Mouse (Mus musculus) neural tube, embryonic 12.5 days (tissue): Measurements from ENCODE around the gene Slc1a2. TPM values are rescaled to one million over a fixed set of nuclear protein-coding genes. Genes with fewer than 3 reads are reported as not detected.

Experiments
- ATAC-seq: fragments of 200-750 bp; cut with Nextera tagmentation; 2 replicates; pipeline ENCODE4 v1.8.0; 2017; ENCODE audit warnings: low read depth, mild to moderate bottlenecking, moderate TSS enrichment, moderate library complexity; ENCODE audit not compliant: low FRiP score
- H3K27ac ChIP-seq: fragments of 300-500 bp; sonication (generic); 2 replicates; pipeline ENCODE4 v1.5.1; 2016
- H3K27me3 ChIP-seq: fragments of 300-500 bp; sonication (generic); replicated peaks from 2 replicates; pipeline ENCODE4 v1.6.1; 2016; ENCODE audit warnings: mild to moderate bottlenecking
- H3K36me3 ChIP-seq: fragments of 300-500 bp; sonication (generic); 2 replicates; pipeline ENCODE4 v1.6.1; 2016; ENCODE audit warnings: mild to moderate bottlenecking
- H3K4me1 ChIP-seq: fragments of 300-500 bp; sonication (generic); 2 replicates; pipeline ENCODE4 v1.6.1; 2016
- H3K4me2 ChIP-seq: fragments of 300-500 bp; sonication (generic); replicated peaks from 2 replicates; pipeline ENCODE4 v1.6.1; 2016; ENCODE audit warnings: mild to moderate bottlenecking
- H3K4me3 ChIP-seq: fragments of 300-500 bp; sonication (generic); 2 replicates; pipeline ENCODE4 v1.5.1; 2016
- H3K9ac ChIP-seq: fragments of 300-500 bp; sonication (generic); 2 replicates; pipeline ENCODE4 v1.6.1; 2016; ENCODE audit warnings: mild to moderate bottlenecking
- H3K9me3 ChIP-seq: fragments of 300-500 bp; sonication (generic); 2 replicates; pipeline ENCODE4 v1.6.1; 2016; ENCODE audit warnings: mild to moderate bottlenecking
- WGBS: fragments of 180-500 bp; shearing (Covaris S2); methylation state at CpG from one replicate; pipeline ENCODE4 v1.1.7; 2016; 5-methylcytosine and 5-hydroxymethylcytosine counted together
- polyA plus RNA-seq: library from polyadenylated mRNA; unstranded; fragments of >200 nt; fragmentation: Nextera tagmentation; extraction: Ambion mirVana; gene quantifications from 2 replicates; pipeline ENCODE4 v1.2.1, GENCODE M21; 2016

Slc1a2 gene
- polyA plus RNA-seq, 1 experiment from 2014 or later = 16.2 TPM

GRCm38 (mm10) chr2:102812756-102813155, 154.3 kb downstream of the Slc1a2 start:
- Histone ChIP-seq H3K27ac (no peak overlapping the region), H3K9ac (no peak overlapping the region), H3K4me3 (no peak overlapping the region), H3K9me3 (no peaks in the 10 kb centered on the region), H3K4me2 (no peak overlapping the region), H3K36me3 (no peaks in the 10 kb centered on the region), H3K4me1 (no peaks in the 10 kb centered on the region), H3K27me3 (no peaks in the 10 kb centered on the region)
- no peak for ATAC-seq
- WGBS = 78% methylated on average over 4 of the region's 4 CpGs

- Histone ChIP-seq H3K4me3 (no peak overlapping the region), H3K4me2 (no peak overlapping the region), H3K36me3 (no peaks in the 10 kb centered on the region), H3K27ac (no peak overlapping the region), H3K9ac (no peak overlapping the region), H3K9me3 (no peaks in the 10 kb centered on the region), H3K4me1 (peaks cover 6% of the 10 kb centered on the region), H3K27me3 (no peaks in the 10 kb centered on the region)
- ATAC-seq = no peak
- WGBS = 62% methylated on average over 6 of the region's 6 CpGs
Observed at GRCm38 (mm10) chr2:102815289-102815809, 156.9 kb downstream of the Slc1a2 start.

- no peaks in the 10 kb centered on the region for H3K27me3 ChIP-seq
- H3K4me3 ChIP-seq = no peak overlapping the region
- H3K4me2 ChIP-seq = no peak overlapping the region
- 0 out of 2 replicates have a peak overlapping the region, but pooled peaks have one; percentile 18 for H3K9ac ChIP-seq
- WGBS = 26% methylated on average over 5 of the region's 5 CpGs
- peaks cover 14% of the 10 kb centered on the region for H3K4me1 ChIP-seq
- no peaks in the 10 kb centered on the region for H3K9me3 ChIP-seq
- 0 out of 2 replicates have a peak, but pooled peaks have one; percentile 56 for ATAC-seq
- no peak overlapping the region for H3K27ac ChIP-seq
- no peaks in the 10 kb centered on the region for H3K36me3 ChIP-seq
Observed at GRCm38 (mm10) chr2:102820225-102820711, 161.8 kb downstream of the Slc1a2 start.

DNA sequence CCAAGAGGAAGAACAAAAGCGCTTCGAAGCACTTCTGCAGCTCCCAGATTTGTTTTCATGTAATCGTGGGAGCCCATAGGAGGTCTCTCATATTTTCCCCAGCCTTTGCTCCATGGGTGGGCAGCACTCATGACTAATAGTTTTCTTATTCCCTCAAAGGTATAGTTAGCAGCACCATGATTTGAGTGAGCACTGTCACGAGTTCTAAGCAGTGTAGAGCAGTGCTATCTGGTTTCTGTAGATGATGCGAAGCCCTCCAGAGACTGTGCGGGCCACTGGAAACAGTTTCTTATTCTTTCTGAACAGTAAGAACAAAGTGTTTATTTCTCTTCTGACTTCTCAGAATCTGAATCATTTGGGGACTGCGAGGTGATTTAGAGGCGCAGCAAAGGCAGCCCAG, 162.3 kb downstream of the Slc1a2 start:
- no peak overlapping the region for H3K27ac ChIP-seq
- WGBS = 72% methylated on average over 8 of the region's 8 CpGs
- ATAC-seq = no peak

DNA sequence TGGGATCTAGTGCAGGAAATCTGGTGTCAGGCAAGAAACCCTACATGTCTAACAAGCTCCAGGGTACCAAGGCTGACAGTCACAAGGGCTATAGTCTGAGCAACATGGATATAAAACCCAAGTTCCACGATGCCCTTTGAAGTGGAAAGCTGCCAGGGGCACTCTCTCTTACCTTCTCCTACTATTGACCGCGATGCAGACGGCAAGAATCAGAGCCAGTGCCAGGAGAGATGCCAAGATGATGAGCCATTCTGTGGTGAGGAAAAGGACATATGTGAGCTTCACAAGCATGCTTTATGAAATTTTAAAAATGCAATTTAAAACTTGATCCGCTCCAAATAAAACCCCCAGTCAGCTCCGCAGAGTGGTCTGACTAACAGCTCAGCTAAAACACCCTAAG, 163.6 kb downstream of the Slc1a2 start:
- no peak overlapping the region for H3K4me3 ChIP-seq
- ATAC-seq = no peak
- H3K4me1 ChIP-seq = peaks cover 14% of the 10 kb centered on the region
- H3K9ac ChIP-seq = no peak overlapping the region
- 92% methylated on average over 6 of the region's 6 CpGs for WGBS
- H3K27ac ChIP-seq = no peak overlapping the region
- H3K9me3 ChIP-seq = no peaks in the 10 kb centered on the region
- no peaks in the 10 kb centered on the region for H3K27me3 ChIP-seq
- no peak overlapping the region for H3K4me2 ChIP-seq
- no peaks in the 10 kb centered on the region for H3K36me3 ChIP-seq

More for the DNA sequence above, 162.3 kb downstream of the Slc1a2 start:
- Histone ChIP-seq H3K36me3 (no peaks in the 10 kb centered on the region), H3K4me1 (peaks cover 14% of the 10 kb centered on the region), H3K4me3 (no peak overlapping the region), H3K27me3 (no peaks in the 10 kb centered on the region), H3K9me3 (no peaks in the 10 kb centered on the region), H3K9ac (no peak overlapping the region), H3K4me2 (no peak overlapping the region)

DNA sequence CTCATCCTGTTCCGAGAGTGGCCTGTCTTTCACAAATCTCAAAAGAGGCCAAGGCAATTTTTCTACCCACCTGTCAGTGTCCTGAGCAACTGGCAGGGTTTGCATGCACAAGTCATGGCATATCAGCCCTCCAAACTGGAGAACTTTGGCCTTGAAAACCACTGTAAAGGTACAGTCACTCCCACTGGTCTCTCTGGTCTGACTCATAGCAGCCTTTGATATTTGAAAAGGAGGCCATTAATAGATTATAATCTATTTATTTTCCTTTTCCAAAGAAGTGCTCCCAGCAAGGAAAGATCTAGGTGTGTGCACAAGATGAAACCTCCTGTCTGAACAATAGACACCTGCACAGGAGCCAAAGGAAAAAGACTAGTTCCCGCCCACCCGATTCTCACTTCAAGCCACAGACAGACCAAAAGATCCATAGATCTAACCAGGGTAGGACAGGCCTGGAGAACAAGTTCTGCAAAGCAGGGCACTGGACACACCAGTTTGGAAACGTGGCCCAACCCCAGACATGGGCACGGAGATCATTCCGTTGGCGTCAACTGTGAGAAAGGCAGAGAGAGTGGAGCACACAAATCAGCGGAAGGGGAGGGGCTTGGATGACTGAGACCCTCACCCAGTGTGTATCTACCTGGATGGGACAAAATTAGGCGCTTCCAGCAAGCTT, 167.6 kb downstream of the Slc1a2 start:
- ATAC-seq = no peak
- H3K27me3 ChIP-seq = no peaks in the 10 kb centered on the region
- H3K27ac ChIP-seq = no peak overlapping the region
- no peaks in the 10 kb centered on the region for H3K4me1 ChIP-seq
- H3K4me2 ChIP-seq = no peak overlapping the region
- H3K4me3 ChIP-seq = no peak overlapping the region
- 86% methylated on average over 9 of the region's 9 CpGs for WGBS
- no peak overlapping the region for H3K9ac ChIP-seq
- no peaks in the 10 kb centered on the region for H3K36me3 ChIP-seq
- H3K9me3 ChIP-seq = no peaks in the 10 kb centered on the region

DNA sequence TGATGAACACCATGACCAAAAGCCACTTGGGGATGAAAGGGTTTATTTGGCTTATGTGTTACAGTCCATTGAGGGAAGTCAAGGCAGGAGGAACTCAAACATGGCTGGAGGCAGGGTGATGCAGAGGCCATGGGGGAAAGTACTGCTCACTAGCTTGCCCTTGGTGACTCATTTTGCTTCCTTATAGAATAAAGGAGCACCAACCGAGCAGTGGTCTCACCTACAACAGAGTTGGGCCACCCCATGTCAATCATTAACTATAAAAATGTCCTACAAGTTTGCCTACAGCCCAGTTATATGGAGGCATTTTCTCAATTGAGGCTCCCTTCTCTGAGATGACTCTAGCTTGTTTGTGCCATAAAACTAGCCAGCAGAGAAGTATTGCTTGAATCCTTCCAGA, 169.4 kb downstream of the Slc1a2 start:
- H3K27me3 ChIP-seq = no peaks in the 10 kb centered on the region
- no peak for ATAC-seq
- no peak overlapping the region for H3K4me3 ChIP-seq
- no peaks in the 10 kb centered on the region for H3K4me1 ChIP-seq
- 50% methylated on average over 1 of the region's 1 CpGs for WGBS
- H3K9me3 ChIP-seq = no peaks in the 10 kb centered on the region
- no peak overlapping the region for H3K9ac ChIP-seq
- no peaks in the 10 kb centered on the region for H3K36me3 ChIP-seq
- no peak overlapping the region for H3K27ac ChIP-seq
- H3K4me2 ChIP-seq = no peak overlapping the region

DNA sequence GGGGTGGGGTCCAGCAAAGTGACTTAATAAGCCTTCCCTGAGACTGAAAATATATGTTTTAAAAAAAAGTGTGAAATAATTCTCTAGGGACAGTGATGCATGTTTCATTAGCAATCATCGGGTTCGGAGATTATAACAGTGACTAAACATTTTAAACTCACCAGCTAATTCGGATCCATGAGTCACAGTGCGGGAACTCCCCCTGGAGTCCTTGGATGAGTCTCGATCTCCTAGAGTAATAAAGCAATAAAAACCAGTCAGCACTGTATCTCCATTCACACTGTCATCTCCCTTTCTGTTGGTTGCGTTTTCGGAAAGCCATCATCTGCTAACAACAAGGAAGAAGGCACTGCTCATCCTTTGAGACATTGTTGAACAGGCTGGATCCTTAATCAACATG, 169.9 kb downstream of the Slc1a2 start:
- 52% methylated on average over 7 of the region's 7 CpGs for WGBS
- no peak overlapping the region for H3K4me2 ChIP-seq
- no peaks in the 10 kb centered on the region for H3K9me3 ChIP-seq
- H3K27me3 ChIP-seq = no peaks in the 10 kb centered on the region
- H3K36me3 ChIP-seq = no peaks in the 10 kb centered on the region
- no peaks in the 10 kb centered on the region for H3K4me1 ChIP-seq
- ATAC-seq = no peak
- H3K4me3 ChIP-seq = no peak overlapping the region
- no peak overlapping the region for H3K27ac ChIP-seq
- H3K9ac ChIP-seq = no peak overlapping the region

- H3K27ac ChIP-seq = no peak overlapping the region
Observed at GRCm38 (mm10) chr2:102829201-102829600, 170.7 kb downstream of the Slc1a2 start.

GRCm38 (mm10) chr2:102831547-102831946, 173.1 kb downstream of the Slc1a2 start:
- no peak overlapping the region for H3K4me2 ChIP-seq
- no peaks in the 10 kb centered on the region for H3K27me3 ChIP-seq
- no peak overlapping the region for H3K9ac ChIP-seq
- H3K9me3 ChIP-seq = no peaks in the 10 kb centered on the region
- H3K27ac ChIP-seq = no peak overlapping the region
- no peaks in the 10 kb centered on the region for H3K4me1 ChIP-seq
- no peaks in the 10 kb centered on the region for H3K36me3 ChIP-seq
- ATAC-seq = no peak
- H3K4me3 ChIP-seq = no peak overlapping the region

More at GRCm38 (mm10) chr2:102829201-102829600, 170.7 kb downstream of the Slc1a2 start:
- Histone ChIP-seq H3K4me1 (no peaks in the 10 kb centered on the region), H3K27me3 (no peaks in the 10 kb centered on the region), H3K36me3 (no peaks in the 10 kb centered on the region), H3K4me3 (no peak overlapping the region), H3K9me3 (no peaks in the 10 kb centered on the region), H3K4me2 (no peak overlapping the region), H3K9ac (no peak overlapping the region)
- WGBS = 82% methylated on average over 3 of the region's 3 CpGs
- ATAC-seq = no peak

- H3K4me2 ChIP-seq = no peak overlapping the region
- no peaks in the 10 kb centered on the region for H3K36me3 ChIP-seq
- H3K27me3 ChIP-seq = no peaks in the 10 kb centered on the region
- no peak overlapping the region for H3K27ac ChIP-seq
- ATAC-seq = peak; percentile 48; the same call in 1 of the 2 replicates
- H3K9me3 ChIP-seq = no peaks in the 10 kb centered on the region
- no peak overlapping the region for H3K4me3 ChIP-seq
- no peaks in the 10 kb centered on the region for H3K4me1 ChIP-seq
- WGBS = 57% methylated on average over 7 of the region's 7 CpGs
- H3K9ac ChIP-seq = no peak overlapping the region
Observed at GRCm38 (mm10) chr2:102838179-102838578, 179.7 kb downstream of the Slc1a2 start.
